Mouse (Mus musculus): ENCODE data around the gene Kctd12.
A peak's percentile ranks its signal among the peaks of the same experiment; 100 is the strongest.

The Kctd12 gene

GRCm38 (mm10) chr14:102982627-102983540, at the start of gene Kctd12:
Gene Kctd12 (minus strand): TSS chr14:102982637.
- DNase-seq (ENCODE audit: low read depth, low spot score), result peak; percentile 85

DNA sequence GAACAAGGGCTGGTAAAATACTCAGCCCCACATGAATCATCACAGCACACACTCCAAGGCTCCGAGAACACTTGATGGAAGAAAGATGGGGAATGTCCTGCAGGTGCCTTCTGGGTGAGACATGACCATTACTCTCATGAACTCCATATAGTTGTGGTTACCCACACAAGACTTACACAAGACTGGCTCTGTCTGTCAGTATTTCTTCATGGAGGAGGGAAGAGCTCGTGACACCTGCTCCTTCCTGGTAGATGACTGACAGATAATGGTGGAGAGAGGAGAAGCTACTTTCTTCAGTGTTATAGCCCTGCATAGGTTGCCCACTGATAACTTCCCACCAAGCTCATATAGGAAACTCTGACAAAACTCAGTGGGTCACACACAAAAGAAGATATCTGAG, 46.8 kb upstream of the Kctd12 start:
- no peak for DNase-seq (ENCODE audit: low read depth, low spot score)

- no peak for DNase-seq (ENCODE audit: low read depth, low spot score)
These were observed 37.6 kb upstream of the Kctd12 start for GRCm38 (mm10) chr14:103020046-103020445.

DNA sequence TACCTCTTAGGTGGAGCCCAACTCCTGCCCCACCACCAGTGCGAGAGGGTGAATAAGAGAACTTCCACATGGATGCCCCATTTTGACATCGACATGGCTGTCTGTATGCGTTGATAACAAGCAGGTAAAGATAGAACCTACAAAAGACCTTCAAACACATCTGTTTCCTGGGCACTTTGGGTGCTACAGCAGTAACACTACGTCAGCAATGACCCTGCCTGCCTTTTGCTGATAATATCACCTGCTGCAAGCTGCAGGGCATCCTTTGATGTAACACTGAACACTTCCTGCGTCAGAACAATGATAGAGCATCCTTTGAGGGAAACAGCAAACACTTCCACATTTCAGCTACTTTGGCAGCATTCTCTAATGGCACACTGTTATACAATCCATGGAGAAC, 34.6 kb upstream of the Kctd12 start:
- no peak for DNase-seq (ENCODE audit: low read depth, low spot score)

- peak; percentile 86 for DNase-seq (ENCODE audit: low read depth, low spot score)
These were observed 30.2 kb upstream of the Kctd12 start for GRCm38 (mm10) chr14:103012563-103013150.

DNA sequence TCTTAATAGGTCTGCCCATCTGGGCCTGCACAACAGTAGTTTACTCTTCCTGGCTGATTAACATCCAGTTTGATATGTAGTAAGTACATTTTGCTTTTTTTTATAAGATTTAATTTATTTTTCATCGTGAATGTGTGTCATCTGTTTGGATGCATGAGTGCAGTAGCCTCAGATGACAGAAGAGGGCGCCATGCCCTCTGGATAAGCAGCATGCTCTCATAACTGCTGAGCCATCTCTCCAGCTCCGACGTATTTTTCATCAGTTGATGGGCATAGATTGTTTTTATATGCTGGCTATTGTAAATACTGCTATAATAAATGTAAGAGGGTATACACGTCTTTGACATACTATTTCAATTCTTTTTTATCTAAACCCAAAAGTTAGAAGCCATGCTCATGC, 29.3 kb upstream of the Kctd12 start:
- peak; percentile 56 for DNase-seq (ENCODE audit: low read depth, low spot score)

DNA sequence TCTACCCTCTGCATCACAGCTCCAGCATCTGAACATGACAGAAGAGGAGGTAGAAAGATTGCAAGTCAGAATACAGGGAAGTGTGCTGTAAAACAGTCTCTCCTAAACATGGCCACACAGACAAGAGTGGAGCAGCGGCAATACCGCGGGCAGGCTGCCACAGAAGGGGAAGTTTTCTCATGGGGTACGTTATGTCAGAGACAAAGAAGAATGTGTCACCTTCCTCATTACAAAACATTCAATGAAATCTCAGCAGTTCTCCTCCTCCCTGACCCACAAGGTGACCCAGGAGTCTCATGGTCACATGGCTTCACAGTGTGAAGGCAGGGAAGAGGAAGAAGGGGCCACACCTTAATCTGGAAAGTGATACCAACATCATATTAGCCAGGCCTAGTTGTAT, 25.3 kb upstream of the Kctd12 start:
- no peak for DNase-seq (ENCODE audit: low read depth, low spot score)

DNA sequence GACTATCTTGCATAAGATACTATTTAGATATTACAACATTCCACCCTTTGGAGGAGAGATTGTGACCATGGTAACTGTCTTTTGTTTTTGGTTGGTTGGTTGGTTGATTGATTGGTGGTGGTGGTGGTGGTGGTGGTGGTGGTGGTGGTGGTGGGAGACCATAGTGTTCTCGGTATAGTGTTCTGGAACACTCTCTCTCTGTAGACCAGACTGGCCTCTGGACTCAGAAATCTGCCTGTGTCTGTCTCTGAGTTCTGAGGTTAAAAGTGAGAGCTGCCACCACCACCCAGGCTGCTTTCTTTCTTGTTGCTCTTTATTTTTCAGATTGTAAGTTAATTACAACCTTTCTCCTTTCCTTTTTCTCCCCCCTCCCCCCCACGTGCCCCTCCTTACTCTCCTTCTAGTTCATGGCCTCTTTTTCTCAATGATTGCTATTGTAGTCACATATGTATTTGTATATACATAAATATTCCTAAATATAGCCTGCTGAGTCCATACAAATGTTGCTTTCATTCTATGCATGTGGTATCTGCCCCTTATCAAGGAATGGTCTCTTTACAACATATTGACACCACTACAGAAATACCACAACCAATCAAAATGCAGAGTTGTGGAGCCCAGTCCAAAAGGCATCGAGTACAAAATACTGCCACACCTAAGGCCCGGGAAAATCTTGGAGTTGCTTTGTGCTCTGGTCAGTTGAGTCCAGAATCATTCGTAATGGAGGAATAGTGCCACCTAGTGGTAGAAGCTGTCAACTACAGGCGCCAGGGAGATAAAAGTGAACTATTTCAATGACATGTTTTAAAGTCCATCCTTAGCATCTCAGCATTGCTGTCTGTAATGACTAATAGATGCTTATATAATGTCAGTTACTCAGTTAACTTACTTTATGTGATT, 12.5 kb upstream of the Kctd12 start:
- peak; percentile 70 for DNase-seq (ENCODE audit: low read depth, low spot score)

GRCm38 (mm10) chr14:102990765-102991164, 8.3 kb upstream of the Kctd12 start:
- DNase-seq (ENCODE audit: low read depth, low spot score), result no peak

DNA sequence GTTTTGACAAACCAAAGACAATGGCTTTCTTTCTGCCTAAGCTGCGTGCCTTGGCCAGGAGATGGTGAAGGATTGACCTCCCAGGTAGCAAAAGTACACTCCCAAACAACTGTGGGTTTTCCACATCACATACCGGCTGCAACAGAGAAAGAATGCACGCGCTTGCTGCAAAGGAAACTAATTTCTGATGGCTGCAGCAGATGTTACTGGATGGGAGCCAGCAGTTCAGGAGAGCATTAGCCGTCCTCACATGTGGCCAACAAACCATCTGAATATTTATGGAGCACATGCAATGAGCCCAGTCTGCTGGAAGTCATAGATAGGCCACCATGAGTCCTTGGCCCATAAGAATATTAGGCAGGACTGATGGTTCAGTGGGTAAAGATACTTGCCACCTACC, 7.4 kb upstream of the Kctd12 start:
- DNase-seq (ENCODE audit: low read depth, low spot score), result no peak

DNA sequence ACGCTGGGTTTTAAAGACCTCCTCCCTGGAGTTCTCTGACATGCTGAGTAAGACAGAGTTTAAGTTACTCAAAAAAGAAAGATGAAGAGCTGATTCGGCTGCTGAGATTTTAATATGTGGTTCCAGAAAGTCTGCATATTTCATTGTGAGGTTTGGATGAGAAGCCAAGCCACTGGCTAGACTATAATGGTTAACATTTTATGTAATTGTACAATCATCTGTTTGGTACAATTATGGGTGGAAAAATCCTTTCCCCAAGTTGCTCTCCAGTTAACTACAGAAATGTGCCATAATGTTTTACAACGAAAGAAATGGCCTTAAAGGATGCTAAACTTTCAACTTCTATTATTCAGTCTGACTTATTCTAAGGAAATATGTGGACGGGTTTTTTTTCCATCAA, 6.8 kb upstream of the Kctd12 start:
- no peak for DNase-seq (ENCODE audit: low read depth, low spot score)

DNA sequence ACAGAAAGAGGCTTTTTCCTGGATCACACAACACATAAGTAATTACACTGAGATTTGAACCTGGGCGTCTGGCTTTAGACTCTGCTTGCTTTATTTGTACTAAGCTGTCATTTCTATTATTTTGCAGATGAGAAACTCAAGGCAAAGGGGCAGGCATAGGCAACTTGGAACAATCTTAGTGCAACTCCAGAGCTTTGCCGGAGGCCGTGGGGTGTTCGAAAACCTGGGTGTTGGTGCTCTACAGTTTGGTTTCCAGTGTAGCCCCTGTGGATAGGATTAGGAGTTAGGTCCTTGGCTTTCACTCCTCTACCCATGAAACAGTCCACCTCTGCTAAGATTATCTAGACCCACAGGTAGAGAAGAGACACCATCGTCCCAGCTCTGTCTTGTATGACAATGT, 5.2 kb upstream of the Kctd12 start:
- DNase-seq (ENCODE audit: low read depth, low spot score), result no peak

GRCm38 (mm10) chr14:102983686-102984085, 1.2 kb upstream of the Kctd12 start:
- no peak for DNase-seq (ENCODE audit: low read depth, low spot score)

DNA sequence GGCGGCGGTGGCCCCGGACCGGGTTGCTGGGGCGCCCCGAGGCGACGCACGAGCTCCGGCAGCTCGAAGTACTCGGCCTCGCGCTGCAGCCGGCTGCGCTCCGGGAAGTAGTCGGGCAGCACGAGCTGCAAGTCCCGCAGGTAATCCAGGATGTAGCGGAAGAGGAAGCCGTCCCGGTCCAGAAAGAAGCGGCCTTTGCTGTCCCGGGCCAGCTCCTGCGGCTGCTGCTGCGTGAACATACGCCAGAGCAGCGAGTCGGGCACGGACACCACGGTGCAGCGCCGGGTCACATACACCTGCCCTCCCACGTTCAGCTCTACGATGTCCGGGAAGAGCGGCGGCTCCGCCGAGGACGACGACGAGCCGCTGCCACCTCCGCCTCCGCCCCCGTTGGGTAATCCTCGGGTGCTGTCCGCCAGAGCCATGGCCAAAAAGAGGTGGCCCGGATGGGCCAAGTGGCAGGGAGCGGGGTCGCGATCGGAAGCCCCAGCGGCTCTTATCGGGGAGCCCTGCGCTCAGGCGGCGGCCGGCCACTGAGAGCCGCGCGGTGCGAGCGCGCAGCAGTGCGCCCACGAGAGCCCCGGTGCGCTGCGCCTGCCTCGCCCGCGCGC, 316 bp downstream of the Kctd12 start:
- peak; percentile 32 for DNase-seq (ENCODE audit: low read depth, low spot score)

DNA sequence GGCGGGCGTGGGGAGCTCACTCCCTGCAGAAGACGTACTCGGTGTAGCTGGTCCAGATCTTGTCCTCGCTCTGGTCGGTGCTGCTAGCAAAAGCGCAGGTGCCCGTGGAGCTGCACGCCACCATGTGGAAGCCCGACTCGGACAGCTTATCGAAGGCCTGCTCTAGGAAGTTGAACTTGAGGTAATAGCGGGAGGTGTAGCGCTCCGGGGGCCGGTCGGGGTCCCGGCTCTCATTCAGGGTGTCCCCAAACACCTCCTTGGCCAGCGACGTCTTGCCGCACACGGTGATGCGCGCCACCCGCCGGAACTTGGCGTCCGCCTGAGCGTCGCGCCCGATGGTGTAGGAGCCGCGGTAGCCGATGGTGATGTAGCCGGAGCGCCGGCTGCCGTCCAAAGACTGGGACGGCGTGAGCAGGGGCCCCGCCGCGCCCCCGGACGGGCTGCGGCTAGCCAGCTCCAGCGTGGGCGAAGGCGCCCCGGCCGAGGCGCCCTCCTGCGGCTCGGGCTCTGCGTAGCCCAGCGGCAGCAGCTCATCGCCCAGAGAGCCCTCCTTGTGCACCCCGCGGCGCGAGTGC, 909 bp downstream of the Kctd12 start:
- peak; percentile 35 for DNase-seq (ENCODE audit: low read depth, low spot score)

DNA sequence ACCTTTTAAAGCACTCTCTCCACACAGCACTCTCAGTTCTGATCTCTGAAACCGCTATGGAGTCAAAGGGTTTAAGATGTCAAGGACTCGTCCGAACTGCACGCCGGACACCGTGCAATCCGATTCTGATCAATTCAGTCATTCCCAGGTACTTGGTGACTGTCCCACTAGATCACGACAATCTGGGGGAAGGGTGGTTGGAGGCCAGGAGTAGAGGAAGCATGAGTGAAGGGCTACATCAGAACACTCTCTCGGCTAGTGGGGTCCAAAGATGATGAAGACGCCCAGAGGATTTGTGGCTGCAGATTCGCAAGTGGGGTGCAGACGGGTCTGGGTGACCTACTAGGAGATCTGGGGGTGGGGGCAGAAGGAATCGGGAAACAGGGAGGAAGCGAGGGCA, 1.5 kb downstream of the Kctd12 start:
- peak; percentile 19 for DNase-seq (ENCODE audit: low read depth, low spot score)

- DNase-seq (ENCODE audit: low read depth, low spot score), result peak; percentile 49
These were observed 2.0 kb downstream of the Kctd12 start for GRCm38 (mm10) chr14:102980481-102980880.

- no peak for DNase-seq (ENCODE audit: low read depth, low spot score)
These were observed 2.6 kb downstream of the Kctd12 start for GRCm38 (mm10) chr14:102979831-102980230.

DNA sequence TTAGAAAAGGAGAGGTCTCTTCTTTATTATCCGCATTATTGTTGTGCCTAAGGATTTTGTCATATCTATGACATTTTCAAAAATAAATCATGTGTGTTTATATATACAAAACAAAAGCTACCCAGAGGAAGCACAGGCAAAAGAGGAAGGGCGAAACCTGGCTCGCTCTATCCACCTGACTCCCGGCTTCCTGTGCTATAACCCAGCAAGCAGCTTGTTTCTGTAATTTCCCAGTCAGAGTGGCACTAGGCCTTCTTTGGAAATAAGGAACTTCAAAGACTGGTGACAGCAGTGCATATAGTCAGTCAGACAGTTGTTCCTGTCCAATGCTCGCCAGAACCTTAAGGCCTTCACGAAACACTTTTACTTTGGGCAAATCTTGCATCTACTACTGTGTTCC, 6.6 kb downstream of the Kctd12 start:
- no peak for DNase-seq (ENCODE audit: low read depth, low spot score)

DNA sequence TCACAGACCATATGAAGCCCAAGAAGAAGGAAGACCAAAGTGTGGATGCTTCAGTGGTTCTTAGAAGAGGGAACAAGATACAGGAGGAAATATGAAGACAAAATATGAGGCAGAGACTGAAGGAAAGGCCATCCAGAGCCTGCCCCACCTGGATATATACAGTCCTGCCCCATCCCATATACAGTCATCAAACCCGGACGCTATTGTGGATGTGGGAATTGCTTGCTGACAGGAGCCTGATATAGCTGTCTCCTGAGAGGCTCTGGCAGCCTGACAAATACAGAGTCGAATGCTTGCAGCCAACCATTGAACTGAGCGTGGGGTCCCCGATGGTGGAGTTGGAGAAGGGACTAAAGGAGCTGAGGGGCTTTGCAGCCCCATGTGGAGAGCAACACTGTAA, 13.6 kb downstream of the Kctd12 start:
- no peak for DNase-seq (ENCODE audit: low read depth, low spot score)

- no peak for DNase-seq (ENCODE audit: low read depth, low spot score)
These were observed 16.2 kb downstream of the Kctd12 start for GRCm38 (mm10) chr14:102966241-102966640.

Measured in ES-CJ7 (cell line).